Mouse (Mus musculus) liver, postnatal 0 days (tissue): ENCODE measurements around the gene Dpyd. TPM values are rescaled to one million over a fixed set of nuclear protein-coding genes. Genes with fewer than 3 reads are reported as not detected.

Source experiments
- ATAC-seq: fragments of 200-750 bp; cut with Nextera tagmentation; 2 replicates; pipeline ENCODE4 v1.8.0; 2017; ENCODE audit warnings: mild to moderate bottlenecking, moderate library complexity
- DNase-seq: peaks from one replicate; pipeline ENCODE4 v3.0.0-alpha.2; 2016
- H3K27ac ChIP-seq: fragments of 300-500 bp; sonication (generic); 2 replicates; pipeline ENCODE4 v1.5.1; 2014; ENCODE audit warnings: antibody characterized with exemption, moderate library complexity, mild to moderate bottlenecking, low read depth
- H3K27me3 ChIP-seq: fragments of 300-500 bp; sonication (generic); 2 replicates; pipeline ENCODE4 v1.6.1; 2014; ENCODE audit warnings: low read length, control low read depth, mixed read lengths; ENCODE audit not compliant: insufficient read depth
- H3K36me3 ChIP-seq: fragments of 300-500 bp; sonication (generic); replicated peaks from 2 replicates; pipeline ENCODE4 v1.6.1; 2014; ENCODE audit warnings: mild to moderate bottlenecking, control low read depth, low read length, moderate library complexity, mixed read lengths; ENCODE audit not compliant: insufficient read depth
- H3K4me1 ChIP-seq: fragments of 300-500 bp; sonication (generic); 2 replicates; pipeline ENCODE4 v1.6.1; 2014; ENCODE audit warnings: antibody characterized with exemption, mild to moderate bottlenecking, control low read depth; ENCODE audit not compliant: insufficient read depth
- H3K4me2 ChIP-seq: fragments of 300-500 bp; sonication (generic); 2 replicates; pipeline ENCODE4 v1.6.1; 2014; ENCODE audit warnings: low read depth, mild to moderate bottlenecking, low read length, moderate library complexity, mixed read lengths
- H3K4me3 ChIP-seq: fragments of 300-500 bp; sonication (generic); 2 replicates; pipeline ENCODE4 v1.5.1; 2014; ENCODE audit warnings: low read depth, low read length
- H3K9ac ChIP-seq: fragments of 300-500 bp; sonication (generic); replicated peaks from 2 replicates; pipeline ENCODE4 v1.6.1; 2014; ENCODE audit warnings: mild to moderate bottlenecking, moderate library complexity
- H3K9me3 ChIP-seq: fragments of 300-500 bp; sonication (generic); 2 replicates; pipeline ENCODE4 v1.6.1; 2016; ENCODE audit warnings: mild to moderate bottlenecking, control low read depth, low read length, mixed read lengths
- CTCF ChIP-seq: sonication (generic); IDR thresholded peaks from 2 replicates; pipeline ENCODE4 v1.5.1; 2016; ENCODE audit warnings: antibody characterized with exemption, low read depth
- EP300 ChIP-seq: IDR thresholded peaks from 2 replicates; pipeline ENCODE4 v1.6.1; 2016; ENCODE audit warnings: antibody characterized with exemption, low read depth, mild to moderate bottlenecking
- WGBS: fragments of 180-500 bp; shearing (Covaris S2); extraction: QIAGEN DNeasy Blood & Tissue Kit; methylation state at CpG from one replicate; pipeline ENCODE4 v1.1.7; 2014; ENCODE audit not compliant: insufficient replicate concordance; 5-methylcytosine and 5-hydroxymethylcytosine counted together
- polyA plus RNA-seq: library from polyadenylated mRNA; unstranded; fragments of >200 nt; fragmentation: Nextera tagmentation; extraction: Ambion mirVana; gene quantifications from 2 replicates; pipeline ENCODE4 v1.2.1, GENCODE M21; 2015

Dpyd gene
- polyA plus RNA-seq, 1 experiment from 2014 or later = 38.5 TPM

- Histone ChIP-seq H3K36me3 (no peaks in the 10 kb centered on the region), H3K4me1 (no peaks in the 10 kb centered on the region), H3K4me2 (peak overlapping the region; percentile 55), H3K27ac (peak overlapping the region; percentile 91), H3K9me3 (no peaks in the 10 kb centered on the region), H3K4me3 (peak overlapping the region; percentile 62), H3K27me3 (no peaks in the 10 kb centered on the region), H3K9ac (peak overlapping the region; percentile 78)
- TF ChIP-seq EP300 (no peak), CTCF (no peak)
- no peak for DNase-seq
- whole genome bisulfite sequencing = 3% methylated on average over 15 of the region's 18 CpGs
- peak; percentile 46 for ATAC-seq
Observed at GRCm38 (mm10) chr3:118562311-118562671, 362 bp downstream of the Dpyd start.

- H3K27me3 ChIP-seq = no peaks in the 10 kb centered on the region
- no peak overlapping the region for H3K9ac ChIP-seq
- H3K4me1 ChIP-seq = no peaks in the 10 kb centered on the region
- 46% methylated on average over 5 of the region's 5 CpGs for WGBS
- no peak overlapping the region for H3K4me3 ChIP-seq
- H3K36me3 ChIP-seq = no peaks in the 10 kb centered on the region
- H3K4me2 ChIP-seq = peak overlapping the region; percentile 32; the same call in 1 of the 2 replicates
- DNase-seq = peak; percentile 46
- ATAC-seq = peak; percentile 85
- TF ChIP-seq CTCF = no peak
- peak; percentile 82 for TF ChIP-seq EP300
- H3K27ac ChIP-seq = peak overlapping the region; percentile 91
- no peaks in the 10 kb centered on the region for H3K9me3 ChIP-seq
Observed at GRCm38 (mm10) chr3:118566779-118567178, 4.8 kb downstream of the Dpyd start.

- WGBS = 89% methylated on average over 7 of the region's 7 CpGs
- no peaks in the 10 kb centered on the region for H3K36me3 ChIP-seq
- H3K27ac ChIP-seq = no peak overlapping the region
- H3K9ac ChIP-seq = no peak overlapping the region
- H3K4me3 ChIP-seq = no peak overlapping the region
- ATAC-seq = no peak
- no peaks in the 10 kb centered on the region for H3K4me1 ChIP-seq
- no peak for DNase-seq
- H3K9me3 ChIP-seq = no peaks in the 10 kb centered on the region
- no peak for TF ChIP-seq EP300
- no peak for TF ChIP-seq CTCF
- no peak overlapping the region for H3K4me2 ChIP-seq
- no peaks in the 10 kb centered on the region for H3K27me3 ChIP-seq
Observed at GRCm38 (mm10) chr3:118570197-118570596, 8.3 kb downstream of the Dpyd start.

GRCm38 (mm10) chr3:118590559-118590958 lies 28.6 kb downstream of the Dpyd start:
- H3K9me3 ChIP-seq = no peaks in the 10 kb centered on the region
- ATAC-seq = no peak
- H3K4me2 ChIP-seq = no peak overlapping the region
- no peak overlapping the region for H3K4me3 ChIP-seq
- 67% methylated on average over 1 of the region's 1 CpGs for WGBS
- TF ChIP-seq EP300 (no peak), CTCF (no peak)
- no peaks in the 10 kb centered on the region for H3K4me1 ChIP-seq
- no peaks in the 10 kb centered on the region for H3K27me3 ChIP-seq
- DNase-seq = no peak
- no peak overlapping the region for H3K27ac ChIP-seq
- no peak overlapping the region for H3K9ac ChIP-seq
- no peaks in the 10 kb centered on the region for H3K36me3 ChIP-seq

GRCm38 (mm10) chr3:118594864-118595263 lies 32.9 kb downstream of the Dpyd start:
- Histone ChIP-seq H3K36me3 (no peaks in the 10 kb centered on the region), H3K4me3 (no peak overlapping the region), H3K9me3 (no peaks in the 10 kb centered on the region), H3K27ac (peak overlapping the region; percentile 76), H3K27me3 (no peaks in the 10 kb centered on the region), H3K4me2 (peak overlapping the region; percentile 45), H3K9ac (no peak overlapping the region), H3K4me1 (no peaks in the 10 kb centered on the region)
- WGBS = 54% methylated on average over 4 of the region's 4 CpGs
- peak; percentile 94 for ATAC-seq
- TF ChIP-seq EP300 (no peak), CTCF (no peak)
- DNase-seq = peak; percentile 17

DNA sequence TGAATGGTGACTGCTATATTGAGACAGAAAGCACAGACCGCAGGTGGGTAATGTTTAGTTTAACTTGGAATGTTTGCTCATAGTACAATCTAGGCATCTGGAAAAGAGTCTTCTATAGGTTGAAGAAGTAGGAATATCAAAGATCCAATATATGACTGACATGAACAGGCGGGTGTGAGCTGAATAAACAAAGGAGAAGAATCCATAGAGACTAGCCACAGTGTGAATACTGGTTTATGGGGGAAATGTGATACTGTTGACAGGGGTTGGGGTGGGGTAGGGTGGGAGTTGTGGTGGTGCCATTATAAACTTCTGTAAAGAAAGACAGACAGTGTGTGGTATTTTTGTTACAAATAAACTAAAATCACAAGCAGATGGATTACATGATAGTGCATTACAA lies 33.8 kb downstream of the Dpyd start:
- no peak overlapping the region for H3K4me3 ChIP-seq
- no peaks in the 10 kb centered on the region for H3K27me3 ChIP-seq
- no peaks in the 10 kb centered on the region for H3K9me3 ChIP-seq
- H3K4me1 ChIP-seq = no peaks in the 10 kb centered on the region
- 53% methylated on average over 2 of the region's 2 CpGs for WGBS
- ATAC-seq (no peak), DNase-seq (no peak)
- no peak overlapping the region for H3K4me2 ChIP-seq
- peak overlapping the region; percentile 73 for H3K27ac ChIP-seq
- no peak overlapping the region for H3K9ac ChIP-seq
- TF ChIP-seq CTCF = no peak
- no peak for TF ChIP-seq EP300
- H3K36me3 ChIP-seq = no peaks in the 10 kb centered on the region
